Mouse (Mus musculus) embryonic stem cell, embryonic (primary cell): ENCODE measurements around the gene Trim52.

Experiments used
- CTCF ChIA-PET, 4 experiments: fragments of 300-600 bp in 2 of 4; fragments of 350-600 bp in 2 of 4; sonication (Branson Sonifier 250); formaldehyde crosslinking; loops; one replicate each; lab custom pipeline; 2022; ENCODE audit warnings: inconsistent platforms in 2 of 4; lab: Charles Lee
- POLR2A ChIA-PET, 4 experiments: fragments of 300-600 bp in 2 of 4; fragments of 350-600 bp in 2 of 4; sonication (Branson Sonifier 250); formaldehyde crosslinking; loops; one replicate each; lab custom pipeline; 2022; ENCODE audit warnings: antibody characterized with exemption in 4 of 4, inconsistent platforms in 1 of 4; lab: Charles Lee

Gene Trim52

GRCm38 (mm10) chr14:106180616-106181015 is 74.6 kb downstream of the Trim52 start:
- ChIA-PET CTCF (interaction anchor here in 1 of 4 experiments (0.6 kb wide), 1 partner anchor 517 kb away, joined by 4 read pairs; no protein-coding TSS in a partner anchor), POLR2A (no interaction called here)

GRCm38 (mm10) chr14:106183985-106184384 is 78.0 kb downstream of the Trim52 start:
- ChIA-PET CTCF (no interaction called here), POLR2A (no interaction called here)
